Mouse (Mus musculus): ENCODE measurements at regions not wholly inside any gene's neighbourhood (a gene's known extent, or its start where the extent isn't known, plus 50 kb on each side); places are given as distances from the start of the nearest gene placed in this dataset.

DNA sequence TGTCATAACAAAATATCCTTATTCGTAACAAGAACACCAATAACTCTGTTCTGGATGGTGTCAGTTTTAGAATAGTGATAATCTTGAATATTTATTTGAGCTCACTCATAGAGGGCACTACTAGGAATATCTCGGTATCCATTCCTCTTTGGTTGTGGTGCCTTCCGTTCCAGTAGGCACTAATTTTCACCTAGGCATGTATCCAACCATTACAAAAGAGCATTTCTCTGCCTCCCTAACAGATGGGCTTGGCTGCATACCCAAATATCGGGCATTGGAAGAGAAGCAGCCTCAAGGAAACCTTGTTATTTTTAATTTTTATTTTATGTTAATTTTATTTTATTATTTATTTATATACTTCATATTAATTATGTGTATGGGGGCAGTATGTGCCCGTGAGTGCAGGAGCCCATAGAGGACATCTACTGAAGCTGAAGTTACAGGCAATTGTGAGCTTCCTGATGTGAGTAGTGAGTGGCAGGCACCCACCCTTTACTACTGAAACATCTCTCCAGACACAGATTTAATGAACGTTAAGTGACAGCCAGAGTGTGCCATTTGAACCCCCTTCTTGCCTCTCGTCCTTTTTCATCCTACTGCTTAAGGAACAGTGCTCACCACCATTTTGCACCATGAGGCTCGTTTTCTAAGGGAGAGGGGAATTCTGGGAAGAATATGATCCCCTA, 111.3 kb upstream of the Cenpe start:
- Histone ChIP-seq H3K9me3 (ENCODE audit: control insufficient read depth, low read length) (no peaks in the 10 kb centered on the region), H3K27ac (ENCODE audit: low read depth, low read length) (no peak overlapping the region), H3K4me3 (ENCODE audit: low read depth, low read length) (no peak overlapping the region), H3K4me2 (no peak overlapping the region), H3K36me3 (ENCODE audit: control insufficient read depth, insufficient read depth, low read length) (no peaks in the 10 kb centered on the region), H3K9ac (ENCODE audit: low read length) (no peak overlapping the region), H3K27me3 (ENCODE audit: control insufficient read depth, insufficient read depth, low read length) (no peaks in the 10 kb centered on the region), H3K4me1 (ENCODE audit: control insufficient read depth, insufficient read depth, low read length) (no peaks in the 10 kb centered on the region)
- WGBS, result 84% methylated on average over 8 of the region's 8 CpGs
- DNase-seq (ENCODE audit: low spot score, missing footprints) (no peak), ATAC-seq (ENCODE audit: low FRiP score) (no peak)

Measured in midbrain, embryonic 11.5 days (tissue).